ENCODE assay signal across 9 mouse cellular contexts in genomic region chr8:77534358-77534992, GRCm38 (mm10). TPM values are rescaled to one million over a fixed set of nuclear protein-coding genes. Genes with fewer than 3 reads are reported as not detected.
DNase-seq lines count a peak whose midpoint lies in the region; ATAC-seq and TF ChIP-seq lines count a peak whose summit lies in the region.
"Had no signal": no experiment of that assay in that cellular context is flagged by ENCODE, and none has a peak within 500 bp of the region (broad histone marks: within the 10 kb centered on the region; RNA-seq: fewer than 3 reads in every experiment).

No protein-coding gene starts in this region.

- H3K9me3 ChIP-seq in liver, embryonic 16.5 days (replicated peaks; ENCODE audit: control insufficient read depth, low read length) = no peaks in the 10 kb centered on the region
- H3K9me3 ChIP-seq: lung, embryonic 15.5 days had no signal

- no peaks in the 10 kb centered on the region for H3K27me3 ChIP-seq in liver, embryonic 16.5 days (ENCODE audit: control insufficient read depth, insufficient read depth, low read depth, low read length)
- H3K27me3 ChIP-seq: lung, embryonic 15.5 days had no signal

- DNase-seq in gastrocnemius, adult 2 months = peak; percentile 52
- DNase-seq in gastrocnemius, postnatal 10 days = no peak
- DNase-seq in 416B (ENCODE audit: low read depth) (peak; percentile 88), R1 (ENCODE audit: low read depth, low spot score) (peak; percentile 29)
- DNase-seq in lung, postnatal 36 days = no peak
- DNase-seq in cerebellum, postnatal 36 days = no peak
- DNase-seq in kidney, postnatal 10 days = no peak

- peaks cover 7% of the 10 kb centered on the region for H3K4me1 ChIP-seq in liver, embryonic 16.5 days (ENCODE audit: control insufficient read depth, low read depth, low read length)
- H3K4me1 ChIP-seq: lung, embryonic 15.5 days had no signal

- 18% methylated on average over 8 of the region's 8 CpGs for WGBS in liver, embryonic 16.5 days (ENCODE audit: insufficient replicate concordance)

- H3K27ac ChIP-seq in gastrocnemius, adult 2 months = peak overlapping the region; percentile 43
- no peak overlapping the region for H3K27ac ChIP-seq in liver, embryonic 16.5 days (ENCODE audit: low read length)
- H3K27ac ChIP-seq: lung, embryonic 15.5 days had no signal

- intact Hi-C loops in gastrocnemius, adult 2 months (cut with DNase I) = no loop called here

- ATAC-seq in liver, embryonic 16.5 days (ENCODE audit: low read depth) = peak; percentile 58

- H3K4me3 ChIP-seq in gastrocnemius, adult 2 months = no peak overlapping the region
- peak overlapping the region; percentile 31 for H3K4me3 ChIP-seq in liver, embryonic 16.5 days (ENCODE audit: low read depth, low read length)
- H3K4me3 ChIP-seq: lung, embryonic 15.5 days had no signal

- peak overlapping the region; percentile 43 for H3K4me2 ChIP-seq in liver, embryonic 16.5 days (ENCODE audit: low read depth, low read length)
- H3K4me2 ChIP-seq: lung, embryonic 15.5 days had no signal

- no peak overlapping the region for H3K9ac ChIP-seq in liver, embryonic 16.5 days (ENCODE audit: low read depth, low read length)
- H3K9ac ChIP-seq: lung, embryonic 15.5 days had no signal

- no peaks in the 10 kb centered on the region for H3K36me3 ChIP-seq in liver, embryonic 16.5 days (ENCODE audit: control insufficient read depth, insufficient read depth)
- H3K36me3 ChIP-seq: lung, embryonic 15.5 days had no signal

- TF ChIP-seq CTCF in gastrocnemius, adult 2 months (IDR thresholded peaks at IDR 0.05) = no peak

RNA-seq across cellular contexts. Expression of gene Prmt9, which starts 14.7 kb away (rescaled TPM):
- 10 to 100 TPM in 1 of 2 experiments, 1 to 10 TPM in 1; 9.0 to 11.2 TPM for total RNA-seq in gastrocnemius, adult 2 months (2021)
- 10 to 100 TPM in 1 of 2 experiments, 1 to 10 TPM in 1; 9.3 to 10.1 TPM for total RNA-seq in gastrocnemius, postnatal 10 days (2021)
- 7.2 and 7.3 TPM in 2 replicates for polyA plus RNA-seq in liver, embryonic 16.5 days (2015; fragmentation: Nextera tagmentation; extraction: Ambion mirVana)

RNA-seq across cellular contexts. Expression of gene Arhgap10, which starts 16.7 kb away (rescaled TPM):
- 10 to 100 TPM; 54.4 to 55.9 TPM for total RNA-seq in gastrocnemius, adult 2 months (2021)
- 10 to 100 TPM; 56.8 to 57.2 TPM for total RNA-seq in gastrocnemius, postnatal 10 days (2021)
- polyA plus RNA-seq in liver, embryonic 16.5 days (2015; fragmentation: Nextera tagmentation; extraction: Ambion mirVana) = 5.7 and 7.0 TPM in 2 replicates

Comparison
In these comparisons a context has a peak if more than half of its experiments do, and no peak if none do; other contexts are left out.
1. DNase-seq: peak in gastrocnemius, adult 2 months (single experiment), 416B (single experiment) and R1 (single experiment); none in gastrocnemius, postnatal 10 days (single experiment), lung, postnatal 36 days (single experiment), cerebellum, postnatal 36 days (0 of 2) and kidney, postnatal 10 days (single experiment).